Mouse (Mus musculus): ENCODE results near the gene Trrap. TPM values are rescaled to one million over a fixed set of nuclear protein-coding genes. Genes with fewer than 3 reads are reported as not detected.

Gene Trrap
- total RNA-seq, 4 experiments from 2014 or later, result 20.3 to 28.4 (median 24.6) TPM

Small RNAs within 50 kb of the gene (microRNA-seq; reads per million reads assigned to microRNA genes)
- not detected for gene Mir7039

Other genes with a start within 250 kb of the Trrap start
- gene Nptx2, start 221.8 kb upstream of the Trrap start, total RNA-seq (2022), result not detected
- under 1 TPM in 1 of 4 experiments, not detected in 3; 0.10 TPM for gene Tmem130, start 5.9 kb upstream of the Trrap start, total RNA-seq (2022)
- gene Smurf1, start 198.1 kb downstream of the Trrap start, total RNA-seq (2022), result 10 to 100 TPM; 10.6 to 14.2 (median 11.2) TPM

All from gastrocnemius, adult 8-10 months (tissue).